Mouse (Mus musculus) limb, embryonic 11.5 days (tissue): ENCODE results near the gene Gm14399. TPM values are rescaled to one million over a fixed set of nuclear protein-coding genes. Genes with fewer than 3 reads are reported as not detected.
A peak's percentile ranks its signal among the peaks of the same experiment; 100 is the strongest.
"Not testable (repeated sequence)": the region's sequence is repeated elsewhere in the genome, so short reads cannot be mapped to it uniquely, and the experiment has no call there.

ENCODE experiments used
- ATAC-seq: fragments of 200-750 bp; cut with Nextera tagmentation; 2 replicates; pipeline ENCODE4 v1.8.0; 2017; ENCODE audit warnings: low read depth; ENCODE audit not compliant: insufficient number of reproducible peaks, low FRiP score, low TSS enrichment
- DNase-seq: peaks from one replicate; pipeline ENCODE4 v3.0.0-alpha.2; 2015; ENCODE audit warnings: low spot score
- H3K27ac ChIP-seq: fragments of 300-500 bp; sonication (generic); replicated peaks from 2 replicates; pipeline ENCODE4 v1.5.1; 2014; ENCODE audit warnings: low read depth, mild to moderate bottlenecking, low read length
- H3K27me3 ChIP-seq: fragments of 300-500 bp; sonication (generic); 2 replicates; pipeline ENCODE4 v1.6.1; 2014; ENCODE audit warnings: mild to moderate bottlenecking, low read length, mixed read lengths; ENCODE audit not compliant: control insufficient read depth, insufficient read depth
- H3K36me3 ChIP-seq: fragments of 300-500 bp; sonication (generic); 2 replicates; pipeline ENCODE4 v1.6.1; 2014; ENCODE audit warnings: mild to moderate bottlenecking, low read length, moderate library complexity, mixed read lengths; ENCODE audit not compliant: control insufficient read depth, insufficient read depth
- H3K4me1 ChIP-seq: fragments of 300-500 bp; sonication (generic); 2 replicates; pipeline ENCODE4 v1.6.1; 2014; ENCODE audit warnings: low read length, mixed read lengths; ENCODE audit not compliant: control insufficient read depth, insufficient read depth
- H3K4me2 ChIP-seq: fragments of 300-500 bp; sonication (generic); 2 replicates; pipeline ENCODE4 v1.6.1; 2014; ENCODE audit warnings: low read depth, mild to moderate bottlenecking, moderate library complexity; ENCODE audit not compliant: severe bottlenecking
- H3K4me3 ChIP-seq: fragments of 300-500 bp; sonication (generic); 2 replicates; pipeline ENCODE4 v1.5.1; 2014; ENCODE audit warnings: low read depth, low read length
- H3K9ac ChIP-seq: fragments of 300-500 bp; sonication (generic); 2 replicates; pipeline ENCODE4 v1.6.1; 2014; ENCODE audit warnings: mild to moderate bottlenecking, low read length
- H3K9me3 ChIP-seq: fragments of 300-500 bp; sonication (generic); 2 replicates; pipeline ENCODE4 v1.6.1; 2016; ENCODE audit warnings: low read length; ENCODE audit not compliant: control insufficient read depth
- WGBS: fragments of 180-500 bp; shearing (Covaris S2); extraction: QIAGEN DNeasy Blood & Tissue Kit; methylation state at CpG from one replicate; pipeline ENCODE4 v1.1.7; 2014; 5-methylcytosine and 5-hydroxymethylcytosine counted together
- polyA plus RNA-seq: library from polyadenylated mRNA; unstranded; fragments of >200 nt; fragmentation: Nextera tagmentation; extraction: Ambion mirVana; gene quantifications from 2 replicates; pipeline ENCODE4 v1.2.1, GENCODE M21; 2014

The Gm14399 gene
- 7.5 and 8.3 TPM in 2 replicates for polyA plus RNA-seq

GRCm38 (mm10) chr2:175141993-175142295 lies at the start of gene Gm14399:
Gm14399 (minus strand) TSS chr2:175142012.
- H3K27ac ChIP-seq, H3K36me3 ChIP-seq, H3K4me1 ChIP-seq, DNase-seq, H3K9me3 ChIP-seq, ATAC-seq, H3K27me3 ChIP-seq, H3K9ac ChIP-seq: not testable (repeated sequence)
- whole genome bisulfite sequencing = 15% methylated on average over 1 of the region's 2 CpGs
- Histone ChIP-seq H3K4me2 (peak within 1 kb of the TSS; percentile 27), H3K4me3 (peak within 1 kb of the TSS; percentile 33)

GRCm38 (mm10) chr2:175179008-175179407 lies 37.2 kb upstream of the Gm14399 start:
- not testable (repeated sequence) for H3K27ac ChIP-seq, H3K36me3 ChIP-seq, H3K9ac ChIP-seq, DNase-seq, H3K27me3 ChIP-seq, H3K4me2 ChIP-seq, ATAC-seq, H3K4me3 ChIP-seq, H3K9me3 ChIP-seq, H3K4me1 ChIP-seq
- WGBS = 45% methylated on average over 1 of the region's 1 CpGs

GRCm38 (mm10) chr2:175176312-175176711 lies 34.5 kb upstream of the Gm14399 start:
- ATAC-seq = no peak
- no peak for DNase-seq
- Histone ChIP-seq H3K27me3 (no peaks in the 10 kb centered on the region), H3K9me3 (no peaks in the 10 kb centered on the region), H3K4me3 (no peak overlapping the region), H3K36me3 (no peaks in the 10 kb centered on the region), H3K4me1 (no peaks in the 10 kb centered on the region), H3K9ac (no peak overlapping the region), H3K4me2 (no peak overlapping the region), H3K27ac (no peak overlapping the region)
- WGBS = 85% methylated on average over 6 of the region's 6 CpGs

- H3K9me3 ChIP-seq, H3K9ac ChIP-seq, H3K4me2 ChIP-seq, H3K4me1 ChIP-seq, H3K27me3 ChIP-seq, ATAC-seq, H3K36me3 ChIP-seq, H3K4me3 ChIP-seq, H3K27ac ChIP-seq, DNase-seq: not testable (repeated sequence)
- WGBS = 80% methylated on average over 12 of the region's 12 CpGs
Observed at GRCm38 (mm10) chr2:175175401-175176180, 33.8 kb upstream of the Gm14399 start, which contains the start of gene Gm14443. Gm14443 (minus strand) TSS chr2:175175871.

GRCm38 (mm10) chr2:175174058-175174457 lies 32.2 kb upstream of the Gm14399 start:
- not testable (repeated sequence) for H3K36me3 ChIP-seq, H3K27ac ChIP-seq, DNase-seq, H3K9me3 ChIP-seq, ATAC-seq, H3K4me1 ChIP-seq, H3K27me3 ChIP-seq, H3K4me2 ChIP-seq, H3K9ac ChIP-seq, H3K4me3 ChIP-seq
- WGBS = 82% methylated on average over 2 of the region's 2 CpGs

GRCm38 (mm10) chr2:175172906-175173595 lies 31.2 kb upstream of the Gm14399 start:
- DNase-seq, H3K27me3 ChIP-seq, H3K9me3 ChIP-seq, H3K4me2 ChIP-seq, H3K36me3 ChIP-seq, H3K4me3 ChIP-seq, ATAC-seq, H3K27ac ChIP-seq, H3K9ac ChIP-seq, H3K4me1 ChIP-seq: not testable (repeated sequence)
- WGBS = 89% methylated on average over 3 of the region's 3 CpGs

GRCm38 (mm10) chr2:175172123-175172522 lies 30.3 kb upstream of the Gm14399 start:
- Histone ChIP-seq H3K4me2 (no peak overlapping the region), H3K9ac (no peak overlapping the region)
- 87% methylated on average over 3 of the region's 3 CpGs for WGBS

GRCm38 (mm10) chr2:175166870-175167269 lies 25.1 kb upstream of the Gm14399 start:
- H3K9me3 ChIP-seq, DNase-seq, H3K36me3 ChIP-seq, H3K9ac ChIP-seq, H3K27ac ChIP-seq, H3K4me3 ChIP-seq, ATAC-seq, H3K4me1 ChIP-seq, H3K27me3 ChIP-seq, H3K4me2 ChIP-seq: not testable (repeated sequence)
- 91% methylated on average over 2 of the region's 2 CpGs for WGBS

More at GRCm38 (mm10) chr2:175172123-175172522, 30.3 kb upstream of the Gm14399 start:
- Histone ChIP-seq H3K4me3 (no peak overlapping the region), H3K36me3 (no peaks in the 10 kb centered on the region), H3K27ac (no peak overlapping the region), H3K9me3 (no peaks in the 10 kb centered on the region), H3K27me3 (no peaks in the 10 kb centered on the region), H3K4me1 (no peaks in the 10 kb centered on the region)
- DNase-seq = no peak
- ATAC-seq = no peak
